Mouse (Mus musculus) layer of hippocampus, adult 11-12 months (tissue): Measurements from ENCODE around the gene Eif4b.

Experiments
- DNase-seq: peaks from one replicate; pipeline ENCODE4 v3.0.0; 2022; ENCODE audit warnings: low spot score

The Eif4b gene

GRCm38 (mm10) chr15:102101672-102102541, 28.3 kb downstream of the Eif4b start:
- DNase-seq = no peak

- no peak for DNase-seq
Observed at GRCm38 (mm10) chr15:102102548-102103121, 29.1 kb downstream of the Eif4b start.

- DNase-seq = no peak
Observed at GRCm38 (mm10) chr15:102103371-102103946, 29.9 kb downstream of the Eif4b start.

- no peak for DNase-seq
Observed at GRCm38 (mm10) chr15:102103947-102104555, 30.5 kb downstream of the Eif4b start.

- DNase-seq = no peak
Observed at GRCm38 (mm10) chr15:102105360-102105759, 31.8 kb downstream of the Eif4b start.

GRCm38 (mm10) chr15:102105764-102106730, 32.5 kb downstream of the Eif4b start:
- no peak for DNase-seq

- no peak for DNase-seq
Observed at GRCm38 (mm10) chr15:102106754-102107456, 33.3 kb downstream of the Eif4b start.

- peak; percentile 77 for DNase-seq
Observed at GRCm38 (mm10) chr15:102107689-102108573, 34.4 kb downstream of the Eif4b start.

GRCm38 (mm10) chr15:102108651-102109525, 35.3 kb downstream of the Eif4b start:
- peak; percentile 90 for DNase-seq

- DNase-seq = no peak
Observed at GRCm38 (mm10) chr15:102110271-102110670, 36.7 kb downstream of the Eif4b start.

- DNase-seq = no peak
Observed at GRCm38 (mm10) chr15:102110701-102111494, 37.3 kb downstream of the Eif4b start.

- no peak for DNase-seq
Observed at GRCm38 (mm10) chr15:102111495-102111829, 37.9 kb downstream of the Eif4b start.

- no peak for DNase-seq
Observed at GRCm38 (mm10) chr15:102112181-102112580, 38.6 kb downstream of the Eif4b start.

- no peak for DNase-seq
Observed at GRCm38 (mm10) chr15:102112827-102113226, 39.3 kb downstream of the Eif4b start.

GRCm38 (mm10) chr15:102113674-102114073, 40.1 kb downstream of the Eif4b start:
- DNase-seq = no peak

GRCm38 (mm10) chr15:102114651-102115260, 41.2 kb downstream of the Eif4b start:
- no peak for DNase-seq

- DNase-seq = no peak
Observed at GRCm38 (mm10) chr15:102115731-102116231, 42.2 kb downstream of the Eif4b start.
